Mouse (Mus musculus): ENCODE data around the gene Olfr77.

Olfr77 gene

DNA sequence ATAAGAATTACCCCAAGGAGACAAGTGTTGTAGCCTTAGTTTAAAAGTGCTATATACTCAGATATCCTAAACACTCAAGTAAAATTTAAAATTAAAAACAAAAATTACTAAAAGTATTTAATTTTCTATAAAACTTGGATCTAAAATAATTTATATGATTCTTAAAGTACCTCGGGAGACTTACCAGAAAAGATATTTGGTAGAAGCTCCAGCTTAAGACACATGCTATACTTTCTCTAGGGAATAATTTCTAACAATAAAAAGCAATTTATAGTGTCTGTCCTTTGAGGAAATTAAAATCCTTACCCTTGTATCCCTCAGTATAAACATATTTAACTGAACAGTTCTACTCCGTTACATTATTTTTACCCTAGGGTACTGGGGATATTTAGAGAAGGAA, at the start of gene Olfr77:
Olfr77 (plus strand) TSS at position 301 of the 400 bp plus-strand sequence.
- DNase-seq (ENCODE audit: low spot score in 2 of 2), result no peak

DNA sequence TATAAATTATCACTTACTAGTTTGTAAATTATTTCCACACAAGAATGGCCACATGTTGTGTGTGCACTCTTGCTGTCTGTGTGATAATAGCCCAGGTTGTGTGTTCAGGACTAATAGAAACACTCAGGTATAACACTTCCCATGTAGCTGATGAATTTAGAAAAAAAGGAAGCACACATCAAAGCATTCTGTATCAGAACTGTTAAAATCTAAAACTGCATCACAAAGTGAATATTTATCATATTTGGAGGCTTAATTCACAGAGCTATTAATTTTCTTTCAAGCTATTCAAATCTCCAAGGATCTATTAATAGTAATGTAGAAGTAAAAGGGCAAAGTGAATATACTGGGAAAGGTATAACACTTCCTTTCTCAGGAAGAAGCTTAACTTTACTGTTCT, 28.8 kb upstream of the Olfr77 start, which contains the start of gene Olfr862:
Olfr862 (minus strand) TSS at position 101 of the 400 bp plus-strand sequence.
- DNase-seq (ENCODE audit: low spot score in 2 of 2), result no peak

DNA sequence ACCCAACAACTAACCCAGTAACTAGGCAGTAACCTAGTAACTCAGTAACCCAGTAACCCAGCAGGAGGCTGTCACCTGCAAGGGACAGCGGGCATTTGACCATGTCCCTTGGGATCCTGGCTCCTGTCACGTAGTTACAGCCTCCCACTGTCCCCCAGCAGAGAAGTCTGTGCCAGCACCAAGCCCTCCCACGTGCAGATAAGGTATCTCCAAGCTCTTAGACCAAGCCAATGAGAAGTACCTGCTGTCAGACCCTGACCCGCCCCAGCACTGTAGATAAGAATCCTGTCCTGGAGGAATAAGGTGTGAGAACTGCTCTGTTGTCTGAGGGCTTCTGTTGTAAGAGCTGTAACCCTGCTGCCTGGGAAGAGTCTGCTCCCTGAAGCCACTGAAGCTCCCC, 5.5 kb upstream of the Olfr77 start:
- no peak for DNase-seq (ENCODE audit: low spot score in 2 of 2)

Data from frontal cortex, postnatal 36 days (tissue).